Mouse (Mus musculus) forebrain, embryonic 15.5 days (tissue): Measurements from ENCODE around the gene Abat. TPM values are rescaled to one million over a fixed set of nuclear protein-coding genes. Genes with fewer than 3 reads are reported as not detected.

Experiments used
- ATAC-seq: fragments of 200-750 bp; cut with Nextera tagmentation; replicated peaks from 2 replicates; pipeline ENCODE4 v1.8.0; 2017; ENCODE audit warnings: mild to moderate bottlenecking, moderate TSS enrichment, moderate library complexity
- H3K27ac ChIP-seq: fragments of 300-500 bp; sonication (generic); replicated peaks from 2 replicates; pipeline ENCODE4 v1.5.1; 2015; ENCODE audit warnings: mild to moderate bottlenecking, inconsistent platforms
- H3K27me3 ChIP-seq: fragments of 300-500 bp; sonication (generic); 2 replicates; pipeline ENCODE4 v1.6.1; 2015; ENCODE audit warnings: inconsistent platforms
- H3K36me3 ChIP-seq: fragments of 300-500 bp; sonication (generic); 2 replicates; pipeline ENCODE4 v1.6.1; 2015; ENCODE audit warnings: mild to moderate bottlenecking, inconsistent platforms
- H3K4me1 ChIP-seq: fragments of 300-500 bp; sonication (generic); 2 replicates; pipeline ENCODE4 v1.6.1; 2015; ENCODE audit warnings: inconsistent platforms
- H3K4me2 ChIP-seq: fragments of 300-500 bp; sonication (generic); replicated peaks from 2 replicates; pipeline ENCODE4 v1.6.1; 2015; ENCODE audit warnings: mild to moderate bottlenecking, inconsistent platforms
- H3K4me3 ChIP-seq: fragments of 300-500 bp; sonication (generic); 2 replicates; pipeline ENCODE4 v1.5.1; 2015; ENCODE audit warnings: mild to moderate bottlenecking, inconsistent platforms
- H3K9ac ChIP-seq: fragments of 300-500 bp; sonication (generic); replicated peaks from 2 replicates; pipeline ENCODE4 v1.6.1; 2015; ENCODE audit warnings: mild to moderate bottlenecking, inconsistent platforms
- H3K9me3 ChIP-seq: fragments of 300-500 bp; sonication (generic); 2 replicates; pipeline ENCODE4 v1.6.1; 2016; ENCODE audit warnings: inconsistent platforms
- WGBS: fragments of 180-500 bp; shearing (Covaris S2); methylation state at CpG from one replicate; pipeline ENCODE4 v1.1.7; 2015; ENCODE audit warnings: mixed read lengths; 5-methylcytosine and 5-hydroxymethylcytosine counted together
- polyA plus RNA-seq: library from polyadenylated mRNA; unstranded; fragments of >200 nt; fragmentation: Nextera tagmentation; extraction: Ambion mirVana; gene quantifications from 2 replicates; pipeline ENCODE4 v1.2.1, GENCODE M21; 2015

Abat gene
- polyA plus RNA-seq, result 48.4 and 51.0 TPM in 2 replicates

DNA sequence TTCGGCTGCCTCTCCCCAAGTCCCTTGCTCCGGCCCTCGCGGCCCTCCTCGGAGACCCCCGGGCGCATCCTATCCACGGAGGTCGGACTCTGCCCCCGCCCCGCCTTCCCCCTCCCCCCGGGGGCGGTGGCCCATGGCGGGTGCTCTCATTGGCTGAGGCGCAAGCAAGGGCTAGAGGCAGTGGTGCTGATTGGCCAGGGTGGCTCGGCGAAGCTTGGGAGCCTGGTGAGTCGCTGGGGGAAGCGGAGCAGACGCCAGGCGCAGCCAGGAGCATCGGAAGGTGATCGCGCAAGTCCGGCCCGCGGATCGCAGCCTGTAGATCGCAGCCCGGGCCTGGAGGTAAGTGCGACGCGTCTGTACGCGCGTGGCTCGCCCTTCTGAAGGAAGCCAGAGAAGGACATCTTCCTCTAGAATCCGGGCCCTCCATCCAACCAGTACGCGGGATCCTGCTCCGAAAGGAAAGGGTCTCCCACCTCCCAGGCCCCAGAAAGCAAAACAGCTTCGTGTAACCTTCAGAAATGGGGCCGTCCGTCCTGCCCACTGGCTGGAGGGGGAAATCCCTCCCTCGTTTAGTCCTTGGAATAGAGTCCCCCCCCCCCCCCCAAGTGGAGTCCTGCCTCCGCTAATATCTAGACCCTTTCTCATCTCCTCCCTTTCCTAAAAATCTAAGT lies at the start of gene Abat:
TSS of gene Abat (plus strand) at position 194 of the 671 bp plus-strand sequence.
- H3K36me3 ChIP-seq, result no peaks in the 10 kb centered on the region
- peak within 1 kb of the TSS; percentile 82 for H3K4me2 ChIP-seq
- H3K4me1 ChIP-seq, result peaks cover 22% of the 10 kb centered on the region
- H3K9me3 ChIP-seq, result no peaks in the 10 kb centered on the region
- peak within 1 kb of the TSS; percentile 79 for H3K9ac ChIP-seq
- peak; percentile 100 for ATAC-seq
- H3K4me3 ChIP-seq, result peak within 1 kb of the TSS; percentile 79
- H3K27me3 ChIP-seq, result peaks cover 16% of the 10 kb centered on the region
- under 1% methylated on average over 45 of the region's 46 CpGs for WGBS
- no peak within 1 kb of the TSS; the same call in 1 of the 2 replicates for H3K27ac ChIP-seq

DNA sequence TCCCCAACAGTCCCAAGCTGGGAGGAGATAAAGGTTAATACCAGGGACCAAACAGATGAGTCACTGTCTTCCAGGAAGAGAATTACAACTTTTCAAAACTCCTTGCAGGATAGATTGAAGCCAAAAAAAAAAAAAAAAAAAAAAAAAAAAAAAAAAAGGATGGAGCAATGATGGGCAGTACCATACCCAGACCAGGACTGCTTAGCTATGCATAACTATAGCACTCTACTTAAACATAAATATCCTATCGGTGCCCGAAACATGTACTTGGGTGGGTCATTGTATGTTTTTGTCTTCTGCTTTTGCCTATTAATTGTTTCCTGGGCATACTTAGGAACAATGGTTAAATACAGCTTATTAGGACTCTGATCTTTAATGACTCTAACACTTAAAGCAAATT lies 43.1 kb upstream of the Abat start:
- no peak overlapping the region for H3K27ac ChIP-seq
- H3K27me3 ChIP-seq, result no peaks in the 10 kb centered on the region
- ATAC-seq, result peak; percentile 62
- H3K4me1 ChIP-seq, result peaks cover 10% of the 10 kb centered on the region
- no peak overlapping the region; the same call in 1 of the 2 replicates for H3K9ac ChIP-seq
- peak overlapping the region; percentile 58 for H3K4me2 ChIP-seq
- no peaks in the 10 kb centered on the region for H3K36me3 ChIP-seq
- peak overlapping the region; percentile 72; the same call in 1 of the 2 replicates for H3K4me3 ChIP-seq
- WGBS, result 80% methylated on average over 2 of the region's 2 CpGs
- no peaks in the 10 kb centered on the region for H3K9me3 ChIP-seq

DNA sequence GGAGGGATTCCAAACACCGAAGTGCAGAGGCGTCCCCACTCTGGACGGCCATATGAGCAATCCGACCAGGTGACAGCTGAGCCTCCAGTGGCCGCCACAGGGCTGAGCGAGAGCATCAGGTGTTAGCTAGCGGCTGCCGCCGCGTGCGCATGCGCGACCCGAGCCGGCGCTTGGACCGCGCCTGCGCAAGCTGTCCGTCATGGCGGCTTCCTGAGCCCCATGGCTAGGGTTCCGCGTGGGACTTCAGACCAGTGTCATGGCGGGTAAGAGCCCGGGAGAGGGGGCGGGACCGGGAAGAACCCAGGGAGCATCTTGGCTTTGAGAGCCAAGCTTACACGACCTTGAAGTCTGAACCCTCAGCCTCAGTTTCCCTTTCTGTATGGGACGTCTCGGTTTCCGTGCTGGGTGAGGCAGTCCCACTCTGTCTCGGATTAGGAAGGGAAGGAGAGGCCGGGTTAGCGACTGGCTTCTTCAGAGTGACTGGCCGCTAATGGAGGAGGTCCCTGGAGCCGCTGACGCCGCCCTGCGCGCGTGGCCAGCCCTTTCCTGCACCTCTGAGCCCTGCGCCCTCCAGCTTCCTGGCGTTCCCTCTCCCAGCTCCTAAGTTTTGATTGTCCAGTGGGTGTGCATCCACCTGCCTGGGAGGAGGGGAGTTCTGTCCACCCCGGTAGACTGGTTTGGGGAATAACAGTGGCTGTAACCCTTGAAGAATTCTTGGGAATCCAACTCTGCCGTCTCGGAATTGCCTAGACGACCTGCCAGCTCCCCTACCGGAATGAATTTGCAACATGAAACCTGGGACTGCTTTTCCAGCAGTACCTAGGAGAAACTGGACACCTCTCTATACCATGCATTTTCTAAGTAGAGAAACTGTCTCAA lies 42.4 kb upstream of the Abat start, which contains the start of gene Mettl22:
TSS of gene Mettl22 (plus strand) at position 186 of the 879 bp plus-strand sequence.
- peak; percentile 98 for ATAC-seq
- Histone ChIP-seq H3K9ac (peak within 1 kb of the TSS; percentile 54), H3K4me3 (peak within 1 kb of the TSS; percentile 72), H3K27ac (peak within 1 kb of the TSS; percentile 58; the same call in 1 of the 2 replicates), H3K4me1 (peaks cover 10% of the 10 kb centered on the region), H3K27me3 (no peaks in the 10 kb centered on the region), H3K4me2 (peak within 1 kb of the TSS; percentile 58), H3K36me3 (no peaks in the 10 kb centered on the region), H3K9me3 (no peaks in the 10 kb centered on the region)
- WGBS, result under 1% methylated on average over 48 of the region's 48 CpGs

DNA sequence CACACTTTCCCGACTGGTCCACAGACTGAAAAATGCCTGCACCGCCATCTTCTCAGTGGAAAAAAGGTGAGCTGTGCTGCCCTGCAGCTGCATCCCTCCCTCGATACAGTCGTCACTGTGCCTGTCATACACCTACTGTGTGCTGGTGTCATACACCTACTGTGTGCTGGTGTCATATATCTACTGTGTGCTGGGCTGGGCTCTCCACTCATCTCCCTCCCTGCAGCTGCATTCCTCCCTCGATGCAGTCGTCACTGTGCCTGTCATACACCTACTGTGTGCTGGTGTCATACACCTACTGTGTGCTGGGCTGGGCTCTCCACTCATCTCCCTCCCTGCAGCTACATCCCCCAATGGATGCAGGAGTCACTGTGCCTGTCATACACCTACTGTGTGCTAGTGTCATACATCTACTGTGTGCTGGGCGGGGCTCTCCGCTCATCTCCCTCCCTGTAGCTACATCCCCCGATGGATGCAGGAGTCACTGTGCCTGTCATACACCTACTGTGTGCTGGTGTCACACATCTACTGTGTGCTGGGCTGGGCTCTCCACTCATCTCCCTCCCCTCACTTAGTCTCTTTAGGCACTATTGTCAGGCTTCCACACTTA lies 25.7 kb upstream of the Abat start:
- Histone ChIP-seq H3K4me3 (no peak overlapping the region), H3K4me2 (no peak overlapping the region), H3K9ac (no peak overlapping the region), H3K27me3 (no peaks in the 10 kb centered on the region), H3K4me1 (no peaks in the 10 kb centered on the region), H3K36me3 (peaks cover 24% of the 10 kb centered on the region), H3K27ac (no peak overlapping the region), H3K9me3 (no peaks in the 10 kb centered on the region)
- 92% methylated on average over 9 of the region's 9 CpGs for WGBS
- ATAC-seq, result no peak

DNA sequence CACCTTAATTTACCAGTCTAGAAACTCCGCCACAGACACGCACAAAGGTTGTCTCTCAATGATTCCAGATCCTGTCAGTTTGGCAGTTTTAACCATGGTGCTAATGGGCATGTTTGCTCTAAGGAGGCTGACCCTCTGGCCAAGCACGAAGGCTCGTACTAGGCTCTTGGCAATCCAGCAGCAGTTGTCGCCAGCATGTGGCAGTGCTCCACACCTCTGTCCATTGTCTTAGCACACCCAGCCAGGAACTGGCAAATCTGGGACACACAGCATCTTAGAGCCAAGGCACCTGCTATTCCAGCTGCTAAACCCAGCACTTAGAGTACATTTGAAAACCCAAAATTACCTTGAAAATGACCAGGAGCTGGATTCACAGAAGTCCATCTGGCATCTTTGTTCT lies 23.9 kb upstream of the Abat start:
- Histone ChIP-seq H3K36me3 (peaks cover 15% of the 10 kb centered on the region), H3K4me3 (no peak overlapping the region), H3K4me1 (no peaks in the 10 kb centered on the region), H3K9ac (no peak overlapping the region), H3K27me3 (no peaks in the 10 kb centered on the region), H3K27ac (no peak overlapping the region), H3K4me2 (no peak overlapping the region), H3K9me3 (no peaks in the 10 kb centered on the region)
- ATAC-seq, result no peak
- 72% methylated on average over 5 of the region's 5 CpGs for WGBS

DNA sequence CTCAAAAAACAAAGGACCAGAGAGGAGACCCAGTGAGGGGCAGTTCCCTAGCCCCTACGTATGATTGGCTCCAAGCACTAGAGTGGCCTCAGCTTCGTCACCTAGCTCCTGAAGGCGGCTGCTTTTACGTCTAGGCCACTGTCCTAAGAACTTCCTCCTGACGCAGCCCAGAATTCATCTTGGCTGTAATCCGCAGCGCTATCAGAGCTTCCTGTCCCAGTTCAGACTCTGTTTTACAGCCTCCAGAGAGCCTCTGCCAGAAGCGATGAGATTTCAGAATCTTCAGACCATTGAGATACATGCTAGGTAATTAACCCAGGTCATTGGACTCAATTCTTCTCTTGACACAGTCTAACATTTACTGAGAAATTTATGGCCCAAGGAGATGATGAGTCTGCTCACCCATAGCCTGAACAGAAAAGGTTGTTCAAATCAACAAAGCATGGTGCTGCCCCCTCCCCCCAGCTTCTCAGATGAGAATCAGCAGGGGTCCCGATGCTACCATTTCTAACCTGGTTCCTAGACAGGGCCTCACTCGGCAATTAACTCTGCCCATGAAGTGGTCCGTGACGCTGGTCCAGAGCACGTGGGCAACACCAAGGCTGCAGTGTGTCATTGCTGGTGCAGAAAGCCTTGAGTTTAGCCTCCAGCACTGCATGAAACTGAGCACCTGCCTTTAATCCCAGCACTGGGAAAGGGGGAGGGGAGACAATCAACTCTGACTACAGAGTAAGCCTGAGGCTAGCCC lies 21.3 kb upstream of the Abat start:
- Histone ChIP-seq H3K36me3 (peaks cover 4% of the 10 kb centered on the region; the same call in 1 of the 2 replicates), H3K4me2 (no peak overlapping the region), H3K27me3 (no peaks in the 10 kb centered on the region), H3K27ac (no peak overlapping the region), H3K9ac (no peak overlapping the region), H3K4me3 (no peak overlapping the region), H3K9me3 (no peaks in the 10 kb centered on the region), H3K4me1 (no peaks in the 10 kb centered on the region)
- no peak for ATAC-seq
- 33% methylated on average over 13 of the region's 13 CpGs for WGBS

DNA sequence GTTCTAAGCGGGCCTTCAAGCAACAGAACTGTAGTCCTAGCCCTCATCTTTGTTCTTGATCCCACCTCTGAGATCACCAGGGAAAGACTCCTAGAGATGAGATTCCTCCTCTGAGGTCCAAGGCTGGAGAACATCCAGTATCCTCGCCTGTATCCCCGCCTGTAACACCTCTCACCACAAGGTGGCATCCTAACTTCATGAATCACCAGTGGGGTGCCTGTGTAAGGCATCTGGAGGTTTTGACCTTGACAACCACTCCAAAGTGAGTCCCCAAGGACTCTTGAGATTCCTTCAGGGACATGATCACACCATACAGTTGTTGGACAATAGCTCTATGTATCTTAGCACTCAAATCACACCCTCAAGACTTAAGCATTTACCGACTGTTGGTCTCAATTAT lies 19.0 kb upstream of the Abat start:
- ATAC-seq, result 0 out of 2 replicates have a peak, but pooled peaks have one; percentile 65
- Histone ChIP-seq H3K9me3 (no peaks in the 10 kb centered on the region), H3K9ac (no peak overlapping the region), H3K27ac (no peak overlapping the region), H3K36me3 (no peaks in the 10 kb centered on the region), H3K4me1 (no peaks in the 10 kb centered on the region), H3K27me3 (no peaks in the 10 kb centered on the region), H3K4me3 (no peak overlapping the region), H3K4me2 (no peak overlapping the region)
- WGBS, result 16% methylated on average over 4 of the region's 4 CpGs

DNA sequence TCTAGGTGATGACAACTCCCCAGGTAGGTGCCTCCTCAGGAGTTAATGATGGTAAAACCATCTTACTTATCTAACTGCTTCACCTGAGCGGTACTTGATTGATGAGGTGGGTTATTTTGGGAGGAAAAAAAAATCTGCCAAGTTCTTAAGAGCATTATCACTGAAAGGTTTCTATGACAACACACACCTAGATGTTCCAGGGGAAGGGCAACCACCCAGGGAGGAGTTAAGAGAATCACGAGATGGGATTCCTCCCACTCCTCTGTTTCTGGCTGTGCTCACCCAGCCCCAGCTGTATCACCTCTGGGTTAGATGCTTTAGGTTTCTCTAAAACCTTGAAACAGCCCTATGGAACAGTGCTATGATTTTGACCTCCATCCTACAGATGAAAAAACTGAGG lies 16.3 kb upstream of the Abat start:
- no peaks in the 10 kb centered on the region for H3K9me3 ChIP-seq
- 62% methylated on average over 2 of the region's 2 CpGs for WGBS
- H3K4me3 ChIP-seq, result no peak overlapping the region
- H3K9ac ChIP-seq, result no peak overlapping the region
- H3K27ac ChIP-seq, result no peak overlapping the region
- H3K27me3 ChIP-seq, result no peaks in the 10 kb centered on the region
- no peak overlapping the region for H3K4me2 ChIP-seq
- no peaks in the 10 kb centered on the region for H3K36me3 ChIP-seq
- ATAC-seq, result no peak
- H3K4me1 ChIP-seq, result no peaks in the 10 kb centered on the region

DNA sequence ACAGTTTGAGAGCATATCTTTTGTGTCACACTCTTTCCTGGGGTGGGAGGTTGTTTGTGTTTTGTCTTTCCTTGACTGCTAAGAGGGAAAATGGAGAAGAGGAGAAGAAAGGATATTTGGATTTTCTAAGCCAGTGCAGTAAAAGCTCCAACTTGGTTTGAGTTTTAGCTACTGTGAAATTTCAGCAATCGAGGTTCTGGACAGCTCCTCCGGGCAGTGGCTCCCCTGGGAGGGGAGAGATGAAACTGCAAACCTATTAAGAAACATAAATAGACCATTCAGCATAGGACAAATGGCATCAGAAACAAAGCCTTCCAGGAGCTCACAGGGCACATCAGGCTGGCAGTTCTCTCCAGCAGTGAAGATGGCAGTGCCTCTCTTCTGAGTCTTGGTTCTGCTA lies 9.0 kb upstream of the Abat start:
- WGBS, result 57% methylated on average over 2 of the region's 2 CpGs
- Histone ChIP-seq H3K4me2 (no peak overlapping the region), H3K36me3 (no peaks in the 10 kb centered on the region), H3K4me3 (no peak overlapping the region), H3K27me3 (no peaks in the 10 kb centered on the region), H3K9ac (no peak overlapping the region), H3K4me1 (no peaks in the 10 kb centered on the region), H3K27ac (no peak overlapping the region), H3K9me3 (no peaks in the 10 kb centered on the region)
- no peak for ATAC-seq

DNA sequence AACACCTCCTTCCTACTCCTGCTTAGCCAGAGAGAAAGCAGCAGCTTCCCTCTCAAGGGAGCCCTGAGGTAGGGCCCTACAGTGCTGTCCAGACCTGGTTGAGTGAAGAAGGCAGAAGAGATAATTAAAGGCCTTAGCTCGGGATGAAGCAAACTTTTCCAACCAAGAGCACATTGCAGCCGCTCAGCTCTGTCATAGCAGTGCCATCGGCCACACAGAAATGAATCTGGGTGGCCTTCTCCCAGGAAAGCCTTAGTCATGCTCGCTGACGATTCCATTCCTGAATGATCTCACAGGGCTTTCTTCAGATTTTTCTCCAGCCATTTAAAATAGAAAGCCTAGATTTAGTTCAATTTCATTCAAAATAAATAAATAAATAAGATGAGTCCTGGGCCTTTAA lies 3.3 kb upstream of the Abat start:
- Histone ChIP-seq H3K9ac (no peak overlapping the region), H3K27me3 (peaks cover 1% of the 10 kb centered on the region), H3K27ac (no peak overlapping the region), H3K36me3 (no peaks in the 10 kb centered on the region), H3K9me3 (no peaks in the 10 kb centered on the region), H3K4me1 (peaks cover 19% of the 10 kb centered on the region), H3K4me2 (no peak overlapping the region), H3K4me3 (no peak overlapping the region)
- 71% methylated on average over 5 of the region's 5 CpGs for WGBS
- ATAC-seq, result no peak

DNA sequence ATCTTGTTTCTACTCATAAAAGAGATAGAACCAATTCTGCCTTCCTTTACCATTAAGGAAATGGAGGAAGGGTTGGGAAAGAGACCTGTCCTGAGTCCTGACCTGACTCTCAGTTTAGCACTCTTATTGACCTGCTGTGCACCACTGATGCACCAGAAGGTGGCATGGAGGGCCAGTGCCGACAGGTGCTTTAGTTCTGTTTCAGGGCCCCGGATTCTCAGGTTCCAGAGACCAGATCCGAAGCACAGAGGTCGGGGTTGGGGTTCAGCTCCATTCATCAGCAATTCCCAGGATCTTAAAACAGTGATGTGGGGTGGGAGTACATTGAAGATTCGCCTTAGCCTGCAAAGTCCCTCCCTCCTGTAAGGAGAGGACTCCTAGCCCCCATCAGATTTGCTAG lies 399 bp upstream of the Abat start:
- no peak overlapping the region for H3K27ac ChIP-seq
- H3K27me3 ChIP-seq, result peaks cover 11% of the 10 kb centered on the region
- peaks cover 22% of the 10 kb centered on the region for H3K4me1 ChIP-seq
- 1% methylated on average over 5 of the region's 5 CpGs for WGBS
- ATAC-seq, result no peak
- H3K4me2 ChIP-seq, result peak overlapping the region; percentile 82
- peak overlapping the region; percentile 79 for H3K9ac ChIP-seq
- no peaks in the 10 kb centered on the region for H3K9me3 ChIP-seq
- H3K4me3 ChIP-seq, result peak overlapping the region; percentile 79
- H3K36me3 ChIP-seq, result no peaks in the 10 kb centered on the region
